Mouse (Mus musculus) kidney, adult 2 months (tissue): ENCODE data around the gene Gm11541.

ENCODE experiments used
- CTCF ChIP-seq: fragments of 200-500 bp; conservative IDR thresholded peaks from 2 replicates; pipeline ENCODE4 v1.5.1; 2011; ENCODE audit warnings: low read depth, mild to moderate bottlenecking, control low read depth, low read length, moderate library complexity, mixed read lengths; ENCODE audit not compliant: insufficient read depth, insufficient read length
- POLR2A ChIP-seq: fragments of 200-500 bp; IDR thresholded peaks from one replicate; pipeline ENCODE4 v1.6.1; 2011; ENCODE audit warnings: low read depth, low read length, control low read depth

- TF ChIP-seq POLR2A, result no peak
- TF ChIP-seq CTCF, result no peak
These were observed 28.9 kb downstream of the Gm11541 start for GRCm38 (mm10) chr11:94675446-94675845.
